Mouse (Mus musculus) brain, embryonic 14.5 days (tissue): Measurements from ENCODE around the gene Bcar3. TPM values are rescaled to one million over a fixed set of nuclear protein-coding genes. Genes with fewer than 3 reads are reported as not detected.
A peak's percentile ranks its signal among the peaks of the same experiment; 100 is the strongest.

Experiments
- DNase-seq: peaks from one replicate; pipeline ENCODE4 v3.0.0-alpha.2; 2011; ENCODE audit warnings: low read depth
- CTCF ChIP-seq: fragments of 200-500 bp; IDR thresholded peaks from 2 replicates; pipeline ENCODE4 v1.5.1; 2012; ENCODE audit warnings: inconsistent platforms, mild to moderate bottlenecking, moderate library complexity, borderline replicate concordance; ENCODE audit not compliant: insufficient read depth, insufficient read length; ENCODE audit errors: extremely low read depth
- POLR2A ChIP-seq: fragments of 200-500 bp; IDR thresholded peaks from 2 replicates; pipeline ENCODE4 v1.6.1; 2012; ENCODE audit warnings: mild to moderate bottlenecking, inconsistent platforms, borderline replicate concordance; ENCODE audit not compliant: poor library complexity, insufficient read depth, insufficient read length, severe bottlenecking; ENCODE audit errors: extremely low read depth
- polyA plus RNA-seq: library from polyadenylated mRNA; depleted of rRNA; stranded (reverse); fragments of >200 nt; gene quantifications from 2 replicates; pipeline ENCODE4 v1.2.3, GENCODE M21; 2012

The Bcar3 gene
- polyA plus RNA-seq, 1 experiment = 7.7 TPM

- TF ChIP-seq CTCF (no peak), POLR2A (no peak)
- no peak for DNase-seq
These were observed 103.5 kb downstream of the Bcar3 start for GRCm38 (mm10) chr3:122397401-122397800.

GRCm38 (mm10) chr3:122401011-122401410, 107.1 kb downstream of the Bcar3 start:
- no peak for TF ChIP-seq POLR2A
- TF ChIP-seq CTCF = no peak
- DNase-seq = no peak

GRCm38 (mm10) chr3:122402143-122402542, 108.2 kb downstream of the Bcar3 start:
- peak; percentile 22 for DNase-seq
- TF ChIP-seq POLR2A (no peak), CTCF (no peak)

- DNase-seq = no peak
- TF ChIP-seq CTCF = no peak
- no peak for TF ChIP-seq POLR2A
These were observed 110.1 kb downstream of the Bcar3 start for GRCm38 (mm10) chr3:122403860-122404557.

GRCm38 (mm10) chr3:122405203-122405956, 111.4 kb downstream of the Bcar3 start:
- no peak for DNase-seq
- TF ChIP-seq CTCF (no peak), POLR2A (no peak)

GRCm38 (mm10) chr3:122406416-122406815, 112.5 kb downstream of the Bcar3 start:
- TF ChIP-seq POLR2A (no peak), CTCF (no peak)

GRCm38 (mm10) chr3:122407757-122408156, 113.8 kb downstream of the Bcar3 start:
- no peak for TF ChIP-seq POLR2A
- TF ChIP-seq CTCF = no peak

More at GRCm38 (mm10) chr3:122406416-122406815, 112.5 kb downstream of the Bcar3 start:
- DNase-seq = no peak

GRCm38 (mm10) chr3:122408798-122409311, 114.9 kb downstream of the Bcar3 start:
- DNase-seq = no peak
- no peak for TF ChIP-seq POLR2A
- TF ChIP-seq CTCF = no peak

More at GRCm38 (mm10) chr3:122407757-122408156, 113.8 kb downstream of the Bcar3 start:
- no peak for DNase-seq

- TF ChIP-seq POLR2A = no peak
- no peak for TF ChIP-seq CTCF
- no peak for DNase-seq
These were observed 117.7 kb downstream of the Bcar3 start for GRCm38 (mm10) chr3:122411590-122411989.

- TF ChIP-seq POLR2A (no peak), CTCF (no peak)
- peak; percentile 70 for DNase-seq
These were observed 120.0 kb downstream of the Bcar3 start for GRCm38 (mm10) chr3:122413729-122414561.

GRCm38 (mm10) chr3:122414868-122415267, 120.9 kb downstream of the Bcar3 start:
- DNase-seq = no peak
- TF ChIP-seq POLR2A = no peak
- TF ChIP-seq CTCF = no peak
